Mouse (Mus musculus) brain, embryonic 14.5 days (tissue): ENCODE measurements around the gene Zglp1. TPM values are rescaled to one million over a fixed set of nuclear protein-coding genes. Genes with fewer than 3 reads are reported as not detected.
"Not testable (repeated sequence)": the region's sequence is repeated elsewhere in the genome, so short reads cannot be mapped to it uniquely, and the experiment has no call there.

ENCODE experiments used
- DNase-seq: peaks from one replicate; pipeline ENCODE4 v3.0.0-alpha.2; 2011; ENCODE audit warnings: low read depth
- CTCF ChIP-seq: fragments of 200-500 bp; IDR thresholded peaks from 2 replicates; pipeline ENCODE4 v1.5.1; 2012; ENCODE audit warnings: inconsistent platforms, mild to moderate bottlenecking, moderate library complexity, borderline replicate concordance; ENCODE audit not compliant: insufficient read depth, insufficient read length; ENCODE audit errors: extremely low read depth
- POLR2A ChIP-seq: fragments of 200-500 bp; IDR thresholded peaks from 2 replicates; pipeline ENCODE4 v1.6.1; 2012; ENCODE audit warnings: mild to moderate bottlenecking, inconsistent platforms, borderline replicate concordance; ENCODE audit not compliant: poor library complexity, insufficient read depth, insufficient read length, severe bottlenecking; ENCODE audit errors: extremely low read depth
- polyA plus RNA-seq: library from polyadenylated mRNA; depleted of rRNA; stranded (reverse); fragments of >200 nt; gene quantifications from 2 replicates; pipeline ENCODE4 v1.2.3, GENCODE M21; 2012

Zglp1 gene
- polyA plus RNA-seq, 1 experiment = 2.1 TPM

- no peak for TF ChIP-seq POLR2A
- no peak for TF ChIP-seq CTCF
- DNase-seq = no peak
Measured at GRCm38 (mm10) chr9:21051578-21051977, 15.3 kb downstream of the Zglp1 start.

DNA sequence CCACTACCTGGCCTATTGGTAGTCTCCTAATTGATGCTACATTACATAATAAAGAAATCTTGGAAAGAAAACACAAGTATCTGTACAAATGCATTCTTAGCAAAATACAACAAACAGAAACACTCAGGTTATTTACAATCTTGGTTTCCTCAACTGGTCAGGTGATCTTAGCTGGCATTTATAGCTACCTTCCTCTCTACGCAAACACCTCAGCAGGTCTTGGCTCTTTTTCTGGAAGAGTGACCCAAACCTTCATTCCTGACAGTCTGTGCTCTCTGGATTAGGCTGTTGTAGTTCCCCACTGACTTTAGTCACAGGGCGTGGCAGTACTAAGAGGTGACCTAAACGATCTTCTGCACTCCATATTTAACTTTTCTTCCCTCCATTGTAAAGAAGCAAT, 21.7 kb downstream of the Zglp1 start:
- DNase-seq = no peak
- TF ChIP-seq CTCF (no peak), POLR2A (no peak)

DNA sequence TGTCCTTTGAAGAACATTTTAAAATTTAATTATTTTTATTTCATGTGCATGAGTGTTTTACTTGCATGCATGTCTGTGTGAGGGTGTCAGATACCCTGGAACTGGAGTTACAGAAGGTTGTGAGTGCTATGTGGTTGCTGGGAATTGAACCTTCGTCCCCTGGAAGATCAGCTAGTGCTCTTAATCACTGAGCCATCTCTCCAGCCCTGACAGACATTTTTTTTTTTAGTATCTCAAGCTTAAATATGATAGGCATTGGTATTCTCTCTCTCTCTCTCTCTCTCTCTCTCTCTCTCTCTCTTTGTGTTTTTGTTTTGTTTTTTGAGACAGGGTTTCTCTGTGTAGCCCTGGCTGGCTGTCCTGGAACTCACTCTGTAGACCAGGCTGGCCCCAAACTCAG, 22.1 kb downstream of the Zglp1 start:
- DNase-seq = not testable (repeated sequence)

DNA sequence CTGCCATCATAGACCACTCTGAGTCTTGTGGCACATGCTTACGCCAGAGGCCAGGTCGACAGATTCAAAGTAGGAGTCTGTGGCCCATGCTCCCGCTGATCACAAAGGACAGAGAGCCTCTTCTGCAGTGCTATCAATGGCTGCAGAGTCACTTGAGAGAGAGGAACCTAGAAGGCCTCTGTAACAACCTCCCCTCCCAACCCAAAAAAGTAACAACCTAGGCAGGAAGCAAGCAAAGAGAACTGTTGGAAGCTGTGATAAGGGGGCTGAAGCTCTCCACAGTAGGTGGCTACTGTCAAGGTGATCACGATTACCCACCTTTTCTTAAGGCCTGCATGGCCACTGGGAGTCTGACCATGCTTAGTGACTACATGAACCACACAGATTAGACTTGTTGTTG, 23.3 kb downstream of the Zglp1 start:
- DNase-seq = no peak
- TF ChIP-seq CTCF (no peak), POLR2A (no peak)

DNA sequence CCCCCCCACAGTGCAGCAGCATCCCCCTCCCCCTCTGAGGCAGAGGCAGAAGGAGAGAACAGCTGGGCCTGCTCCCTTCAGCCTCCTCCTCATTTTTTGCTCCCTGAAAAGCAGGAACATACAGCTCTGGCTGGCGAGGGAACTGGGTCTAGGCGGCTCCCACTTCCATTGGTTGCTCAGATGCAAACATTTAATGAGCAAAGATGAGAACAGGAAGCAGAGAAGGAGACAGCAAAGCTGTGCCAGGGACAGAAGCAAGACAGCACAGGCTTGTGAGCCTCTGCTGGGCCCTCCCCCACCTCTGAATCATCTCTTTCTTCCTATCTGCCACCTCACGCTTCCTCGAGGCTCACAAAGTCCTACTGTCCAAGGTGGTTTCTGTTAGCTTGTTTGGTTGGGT, 25.6 kb downstream of the Zglp1 start:
- DNase-seq = no peak
- no peak for TF ChIP-seq POLR2A
- no peak for TF ChIP-seq CTCF

DNA sequence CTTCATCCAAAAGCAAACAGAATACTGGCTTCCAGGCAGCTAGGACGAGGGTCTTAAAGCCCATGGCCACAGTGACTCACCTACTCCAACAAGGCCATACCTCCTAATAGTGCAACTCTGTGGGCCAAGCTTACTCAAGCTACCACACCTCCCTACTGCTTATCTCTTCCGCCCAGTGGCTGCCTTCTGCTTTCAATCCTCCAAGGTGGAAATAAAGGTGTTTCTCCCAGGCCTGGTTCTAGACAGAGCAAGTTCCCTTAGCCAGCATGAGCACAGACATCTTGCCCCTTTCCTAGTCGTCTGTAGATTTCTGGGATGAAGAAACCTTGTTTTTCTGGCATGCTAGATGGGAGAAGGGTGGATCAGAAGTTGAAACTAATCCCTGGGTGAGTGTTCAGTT, 27.1 kb downstream of the Zglp1 start:
- no peak for TF ChIP-seq POLR2A
- TF ChIP-seq CTCF = no peak
- no peak for DNase-seq

GRCm38 (mm10) chr9:21037481-21037891, 29.4 kb downstream of the Zglp1 start:
- peak; percentile 50; the same call in 1 of the 2 replicates for TF ChIP-seq POLR2A
- TF ChIP-seq CTCF = no peak
- DNase-seq = peak; percentile 59

DNA sequence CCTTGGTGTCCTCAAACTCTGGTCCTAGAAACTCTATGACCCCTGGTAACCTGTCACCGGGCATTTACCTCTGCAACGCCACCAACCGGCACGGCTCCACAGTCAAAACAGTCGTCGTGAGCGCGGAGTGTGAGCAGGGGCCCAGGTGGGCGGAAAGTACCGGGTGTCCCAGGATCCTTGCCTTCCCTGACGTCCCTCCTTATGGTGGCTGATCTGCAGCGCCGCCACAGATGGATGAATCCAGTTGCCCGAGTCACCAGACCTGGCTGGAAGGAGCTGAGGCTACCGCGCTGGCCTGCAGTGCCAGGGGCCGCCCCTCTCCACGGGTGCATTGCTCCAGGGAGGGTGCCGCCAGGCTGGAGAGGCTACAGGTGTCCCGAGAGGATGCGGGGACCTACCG, 30.2 kb downstream of the Zglp1 start:
- no peak for DNase-seq
- TF ChIP-seq CTCF (no peak), POLR2A (no peak)

DNA sequence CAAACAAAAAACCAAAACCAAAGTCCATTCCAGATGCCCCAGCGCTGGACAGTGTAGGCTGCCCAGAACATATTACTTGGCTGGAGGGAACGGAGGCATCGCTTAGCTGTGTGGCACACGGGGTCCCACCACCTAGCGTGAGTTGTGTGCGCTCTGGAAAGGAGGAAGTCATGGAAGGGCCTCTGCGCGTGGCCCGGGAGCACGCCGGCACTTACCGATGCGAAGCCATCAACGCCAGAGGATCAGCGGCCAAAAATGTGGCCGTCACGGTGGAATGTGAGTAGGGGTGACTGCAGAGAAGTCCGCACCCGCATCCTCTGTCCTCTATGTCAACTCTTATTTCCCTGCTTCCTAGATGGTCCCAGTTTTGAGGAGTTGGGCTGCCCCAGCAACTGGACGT, 30.7 kb downstream of the Zglp1 start:
- TF ChIP-seq POLR2A (no peak), CTCF (no peak)
- no peak for DNase-seq

DNA sequence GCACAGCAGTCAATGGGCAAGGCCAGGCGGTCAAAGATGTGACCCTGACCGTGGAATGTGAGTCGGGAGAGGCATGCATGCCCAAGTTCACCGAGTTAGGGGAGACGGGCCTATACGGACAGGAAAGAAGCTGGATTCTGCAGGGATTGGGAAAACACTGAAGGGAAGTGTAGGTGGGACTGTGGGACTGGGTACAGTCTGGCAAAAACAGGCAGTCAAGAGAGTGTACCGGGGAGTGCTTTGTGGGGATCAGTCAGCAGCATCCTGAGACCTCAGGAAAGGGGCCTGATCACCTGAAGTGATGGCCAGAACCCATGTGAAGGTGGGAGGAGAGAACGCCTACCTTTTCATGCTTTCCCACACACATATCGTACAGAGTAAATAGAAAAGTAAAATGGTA, 31.3 kb downstream of the Zglp1 start:
- no peak for TF ChIP-seq POLR2A
- no peak for TF ChIP-seq CTCF
- no peak for DNase-seq

- no peak for DNase-seq
- TF ChIP-seq CTCF (no peak), POLR2A (no peak)
Measured at GRCm38 (mm10) chr9:21034481-21035085, 32.3 kb downstream of the Zglp1 start.

GRCm38 (mm10) chr9:21033136-21033535, 33.8 kb downstream of the Zglp1 start:
- DNase-seq = peak; percentile 65
- TF ChIP-seq CTCF = no peak
- TF ChIP-seq POLR2A = no peak

GRCm38 (mm10) chr9:21032491-21032890, 34.4 kb downstream of the Zglp1 start:
- DNase-seq = no peak

More at GRCm38 (mm10) chr9:21032491-21032890, 34.4 kb downstream of the Zglp1 start:
- no peak for TF ChIP-seq CTCF
- TF ChIP-seq POLR2A = no peak
